Mouse (Mus musculus) lung, postnatal 0 days (tissue): ENCODE measurements around the gene Acap2.

ENCODE experiments used
- CTCF ChIP-seq: IDR thresholded peaks from 2 replicates; pipeline ENCODE4 v1.5.1; 2016; ENCODE audit warnings: antibody characterized with exemption, mild to moderate bottlenecking
- EP300 ChIP-seq: IDR thresholded peaks from 2 replicates; pipeline ENCODE4 v1.6.1; 2016; ENCODE audit warnings: antibody characterized with exemption, mild to moderate bottlenecking, control low read depth

DNA sequence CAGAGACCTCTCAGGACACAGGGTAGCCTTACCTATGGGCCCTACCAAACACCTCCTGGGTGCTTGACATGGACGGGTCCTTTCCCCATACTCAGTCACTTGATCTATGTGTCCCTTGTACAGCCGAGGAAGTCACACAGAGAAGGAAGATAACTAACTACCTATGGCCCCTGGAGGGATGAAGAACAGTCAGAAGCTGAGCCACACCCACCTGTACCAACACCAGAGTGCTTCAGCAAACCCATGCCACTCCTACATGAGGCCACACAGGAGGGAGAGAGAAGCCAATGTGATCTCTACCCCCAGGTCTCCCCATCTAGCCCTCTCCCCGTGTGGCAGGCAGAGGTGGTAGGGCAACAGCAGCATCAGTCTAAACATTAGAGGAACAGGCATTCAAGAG, 138.1 kb downstream of the Acap2 start:
- TF ChIP-seq CTCF (no peak), EP300 (no peak)
